Mouse (Mus musculus) MEL-GATA-1-ER (cell line): Measurements from ENCODE around the gene Gfpt2.
A peak's percentile ranks its signal among the peaks of the same experiment; 100 is the strongest.

ENCODE experiments used
- DNase-seq: peaks from one replicate; pipeline ENCODE4 v3.0.0-alpha.2; 2012; ENCODE audit warnings: low read depth; ENCODE audit errors: extremely low read depth

Gfpt2 gene

DNA sequence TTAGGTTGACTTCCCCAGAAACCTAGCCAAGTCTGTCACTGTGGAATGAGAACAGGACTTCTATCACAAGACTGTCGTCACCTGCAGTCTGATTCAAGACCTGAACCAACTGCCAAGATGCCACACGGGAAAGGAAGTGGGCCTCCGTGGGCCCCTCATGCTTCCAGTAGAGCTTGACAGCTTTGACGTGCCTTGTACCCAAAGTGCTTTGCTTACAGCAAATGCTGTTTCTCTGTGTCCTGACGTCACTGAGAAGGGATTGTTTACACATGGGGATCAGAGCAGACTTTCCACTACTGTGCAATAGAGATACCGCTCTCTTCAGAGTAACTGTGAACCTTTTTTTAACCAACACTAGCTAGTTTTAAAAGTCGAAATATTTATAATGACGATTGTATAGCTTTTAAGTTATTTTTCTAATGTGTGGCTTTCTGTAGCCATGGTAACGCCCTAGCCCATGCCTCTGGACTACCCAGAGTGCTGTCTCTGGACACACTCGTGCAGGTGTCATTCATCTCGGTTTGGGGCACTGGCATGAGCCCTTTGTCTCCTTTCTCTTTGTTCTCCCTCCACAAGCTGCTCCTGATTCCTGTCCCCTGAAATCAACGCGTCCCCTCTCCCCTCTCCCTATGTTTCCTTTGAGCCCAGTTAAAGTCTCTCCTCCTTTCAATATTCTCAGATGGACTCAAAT lies 43.9 kb downstream of the Gfpt2 start:
- no peak for DNase-seq

- DNase-seq, result no peak
Observed at GRCm38 (mm10) chr11:49840666-49841065, 46.7 kb downstream of the Gfpt2 start.

- DNase-seq, result no peak
Observed at GRCm38 (mm10) chr11:49841886-49842285, 47.9 kb downstream of the Gfpt2 start.

DNA sequence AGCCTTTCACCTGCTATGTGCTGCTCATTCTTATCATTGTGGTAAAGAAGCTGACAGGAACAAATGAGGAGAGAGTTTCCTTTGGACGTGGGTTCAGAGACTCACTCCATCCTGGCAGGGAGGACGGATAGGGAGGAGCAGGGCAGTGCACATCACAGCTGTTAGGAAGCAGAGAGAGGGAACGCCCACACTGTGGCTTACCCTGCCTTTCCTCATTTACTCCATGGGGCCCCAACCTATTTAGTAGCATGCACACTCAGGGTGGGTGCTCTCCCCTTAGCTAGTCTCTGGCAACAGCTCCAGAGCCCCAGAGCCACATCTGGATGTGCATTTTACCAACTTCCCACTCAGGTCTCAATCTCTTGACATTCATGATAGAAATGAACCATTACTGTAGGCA lies 48.7 kb downstream of the Gfpt2 start:
- DNase-seq, result no peak

- DNase-seq, result no peak
Observed at GRCm38 (mm10) chr11:49844311-49844710, 50.3 kb downstream of the Gfpt2 start.

DNA sequence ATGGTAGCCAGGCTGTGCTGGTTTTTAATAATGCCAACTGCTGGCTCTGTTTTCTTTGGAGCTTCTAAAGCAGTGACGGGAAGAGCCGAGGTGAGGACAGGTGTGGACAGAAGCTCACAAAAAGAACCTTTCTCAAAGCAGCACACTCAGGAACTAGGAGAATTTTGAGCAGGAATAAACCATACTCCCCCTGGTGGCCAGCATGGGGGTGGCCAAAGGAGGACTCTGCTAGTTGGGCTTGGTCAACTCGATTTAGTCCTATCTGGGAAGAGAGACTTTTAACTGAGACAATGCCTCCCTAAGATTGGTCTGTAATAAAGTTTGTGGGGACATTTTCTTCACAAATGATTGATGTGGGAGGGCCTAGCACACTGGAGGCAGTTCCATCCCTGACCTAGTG lies 51.0 kb downstream of the Gfpt2 start:
- DNase-seq, result peak; percentile 47

DNA sequence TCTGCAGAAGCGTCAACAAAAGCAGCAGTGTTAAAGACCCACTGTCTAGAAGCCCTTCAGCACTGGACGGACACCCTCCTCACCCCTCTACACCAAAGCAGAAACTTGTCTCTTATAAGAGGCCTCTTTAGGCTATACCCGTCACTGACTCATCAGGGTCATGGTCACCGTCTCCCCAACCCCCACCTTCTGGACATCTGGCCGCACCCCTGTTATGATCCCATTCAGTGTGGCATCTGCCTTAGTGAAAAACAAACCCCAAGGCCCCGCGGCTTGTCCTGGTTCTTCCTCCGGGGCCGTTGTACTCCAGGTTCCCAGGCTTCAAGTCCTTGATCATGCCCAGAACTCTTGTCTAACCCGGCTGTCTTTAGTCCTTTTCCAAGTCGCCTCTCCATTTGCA lies 52.0 kb downstream of the Gfpt2 start:
- DNase-seq, result no peak

GRCm38 (mm10) chr11:49846401-49847070 lies 52.6 kb downstream of the Gfpt2 start, which contains the start of gene Mapk9:
Gene Mapk9 (plus strand): TSS chr11:49846751.
- DNase-seq, result peak; percentile 90

DNA sequence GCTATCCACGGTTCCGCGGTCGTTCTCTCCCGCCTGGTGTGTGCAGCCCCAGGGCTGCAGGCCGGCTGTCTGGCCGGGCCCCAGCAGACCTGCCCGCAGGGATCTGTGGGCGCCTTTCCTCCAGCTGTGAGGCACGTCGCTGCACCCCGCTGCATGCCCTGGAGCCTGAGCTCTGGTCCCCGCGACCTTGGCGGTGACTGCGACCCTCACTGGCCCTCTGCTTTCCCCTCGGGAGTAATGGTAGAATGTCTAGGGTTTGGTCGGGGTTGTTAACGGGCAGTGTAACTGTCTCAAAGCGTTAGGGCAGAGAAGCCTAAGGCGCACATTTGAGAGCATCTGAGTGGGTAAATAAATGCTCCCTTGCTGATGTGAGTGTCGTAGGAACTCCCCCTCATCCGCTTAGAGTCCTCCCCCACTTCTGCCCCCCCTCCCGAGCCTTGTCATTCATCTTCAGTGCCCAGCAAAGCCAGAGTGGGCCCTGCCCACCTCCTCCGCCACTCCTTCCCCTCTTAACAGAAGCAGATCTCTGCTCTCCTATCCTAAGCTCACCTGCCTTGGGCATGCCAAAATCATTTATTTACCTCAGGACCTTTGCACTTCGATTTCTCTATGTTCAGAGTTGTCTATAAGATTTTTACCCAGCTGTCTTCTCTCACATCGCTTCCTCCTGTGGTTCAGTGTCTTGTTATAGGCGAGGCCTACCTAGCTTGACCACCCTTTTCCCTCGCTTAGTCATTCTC lies 53.3 kb downstream of the Gfpt2 start:
- DNase-seq, result peak; percentile 22

DNA sequence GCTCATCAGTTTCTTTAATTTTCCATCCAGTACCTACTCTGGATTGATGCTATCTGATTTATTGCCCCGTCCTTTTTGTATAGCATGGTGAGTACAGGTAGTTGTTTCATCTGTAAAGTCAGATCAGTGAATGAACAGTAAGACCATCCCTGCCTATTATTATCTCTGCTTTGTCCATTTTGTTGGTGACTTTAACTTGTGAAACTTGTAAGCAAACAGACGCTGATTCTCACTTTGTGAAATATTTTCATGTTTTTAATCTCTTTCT lies 53.8 kb downstream of the Gfpt2 start:
- DNase-seq, result peak; percentile 23

DNA sequence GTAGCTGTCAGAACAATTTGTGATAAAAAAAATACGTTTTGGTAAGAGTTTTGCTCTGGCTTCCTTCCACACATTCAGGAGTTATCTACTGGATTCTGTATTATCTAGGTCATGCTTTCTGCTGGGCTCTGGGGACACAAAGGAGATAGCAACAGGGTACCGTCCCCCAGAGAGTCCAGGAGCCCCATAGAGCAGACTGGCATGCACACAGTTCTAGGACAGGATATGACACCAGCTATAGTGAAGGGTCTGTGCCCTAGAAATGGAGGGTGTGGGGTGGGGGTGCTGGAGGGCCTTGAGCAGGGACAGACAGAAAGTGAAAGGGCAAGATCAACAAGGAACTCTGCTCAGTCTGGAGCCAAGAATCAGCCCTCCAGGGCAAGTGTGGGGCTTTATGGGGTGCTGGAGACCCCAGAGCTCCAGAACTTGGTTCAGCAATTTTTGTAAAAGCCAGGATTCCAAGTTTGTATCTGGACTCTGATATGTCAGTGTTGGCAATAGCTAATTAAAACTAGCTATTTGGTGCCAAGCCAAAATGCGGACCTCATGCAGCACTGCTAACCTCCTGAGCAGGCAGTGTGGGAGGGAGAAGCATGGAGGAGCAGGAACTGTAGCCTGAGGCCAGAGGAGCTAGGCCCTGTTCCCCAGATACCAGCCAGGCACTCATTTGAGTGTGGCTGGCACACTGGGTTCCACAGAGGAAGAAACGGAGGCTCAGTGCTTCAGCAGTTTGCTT lies 54.3 kb downstream of the Gfpt2 start:
- DNase-seq, result peak; percentile 28

DNA sequence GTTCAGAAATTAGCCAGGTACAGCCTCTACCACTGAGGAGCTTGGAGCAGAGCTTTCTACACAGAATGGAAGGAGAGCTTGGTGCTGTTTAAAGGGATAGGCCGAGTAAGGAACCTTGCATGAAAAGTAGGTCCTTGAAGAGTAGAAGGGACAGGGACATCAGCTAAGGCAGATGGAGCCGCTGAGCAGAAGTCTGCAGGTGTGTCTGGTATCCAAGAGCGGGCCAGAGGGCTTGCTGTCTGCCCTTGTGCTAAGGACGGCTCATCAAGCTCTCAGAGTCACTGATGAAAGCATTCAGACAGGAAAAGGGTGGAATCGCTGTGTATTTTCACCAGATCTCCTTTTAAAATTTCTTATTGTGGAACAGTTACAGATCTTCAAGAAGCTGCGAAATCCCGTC lies 56.4 kb downstream of the Gfpt2 start:
- DNase-seq, result no peak

DNA sequence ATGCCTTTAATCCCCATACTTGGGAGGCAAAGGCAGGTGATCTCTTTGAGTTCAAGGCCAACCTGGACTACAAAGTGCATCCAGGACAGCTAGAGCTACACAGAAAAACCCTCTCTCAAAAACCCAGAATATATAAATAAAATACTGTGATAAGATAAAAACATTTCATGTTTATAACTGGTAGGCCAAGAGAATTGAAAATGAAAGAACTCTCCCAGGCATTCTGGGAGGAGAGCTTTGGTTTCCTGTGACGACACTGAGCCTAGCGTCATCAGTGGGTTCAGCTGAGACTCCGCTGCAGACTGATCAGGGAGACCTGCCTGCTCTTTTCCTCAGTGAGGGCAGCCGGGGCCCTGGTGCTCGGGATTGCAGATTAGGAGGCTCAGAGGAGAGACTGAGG lies 61.2 kb downstream of the Gfpt2 start:
- DNase-seq, result no peak

DNA sequence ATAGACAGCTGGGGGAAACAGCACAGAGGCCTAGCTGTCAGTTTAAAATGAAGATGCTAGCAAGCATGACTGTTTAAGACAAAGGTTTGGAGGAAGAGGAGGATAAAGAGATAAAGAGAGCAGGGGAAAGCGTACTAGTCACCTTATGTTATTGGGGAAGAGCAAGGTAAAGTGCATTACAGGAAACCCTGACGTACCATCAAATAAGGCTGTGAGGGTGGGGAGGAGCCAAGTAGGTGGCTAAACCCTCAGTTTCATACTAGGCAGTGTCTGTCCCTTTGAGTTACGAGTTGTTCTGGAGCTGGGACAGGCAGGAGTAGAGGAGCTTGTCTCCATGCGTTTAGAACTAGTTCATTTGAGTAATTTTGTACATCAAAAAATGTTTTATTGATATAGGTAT lies 67.2 kb downstream of the Gfpt2 start:
- DNase-seq, result no peak

DNA sequence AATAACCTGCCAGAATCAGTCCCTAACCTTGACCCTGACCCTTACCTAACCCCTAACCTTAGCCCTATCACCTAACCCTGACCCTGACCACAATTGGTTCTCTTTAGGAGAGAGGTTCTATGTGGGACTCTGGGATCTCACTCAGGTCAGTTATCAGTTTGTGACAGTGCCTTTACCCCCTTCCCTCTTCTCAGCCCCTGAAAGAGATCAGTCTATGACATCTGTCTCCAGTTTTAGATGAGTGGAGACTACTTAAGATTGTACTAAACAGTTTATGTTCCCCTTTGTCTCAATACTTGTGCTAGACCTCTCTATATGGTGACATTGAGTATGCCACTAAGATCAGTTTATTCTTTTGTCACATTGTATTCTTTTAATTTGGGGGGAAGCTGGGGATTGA lies 69.9 kb downstream of the Gfpt2 start:
- peak; percentile 63 for DNase-seq

GRCm38 (mm10) chr11:49867320-49867719 lies 73.3 kb downstream of the Gfpt2 start:
- DNase-seq, result no peak

DNA sequence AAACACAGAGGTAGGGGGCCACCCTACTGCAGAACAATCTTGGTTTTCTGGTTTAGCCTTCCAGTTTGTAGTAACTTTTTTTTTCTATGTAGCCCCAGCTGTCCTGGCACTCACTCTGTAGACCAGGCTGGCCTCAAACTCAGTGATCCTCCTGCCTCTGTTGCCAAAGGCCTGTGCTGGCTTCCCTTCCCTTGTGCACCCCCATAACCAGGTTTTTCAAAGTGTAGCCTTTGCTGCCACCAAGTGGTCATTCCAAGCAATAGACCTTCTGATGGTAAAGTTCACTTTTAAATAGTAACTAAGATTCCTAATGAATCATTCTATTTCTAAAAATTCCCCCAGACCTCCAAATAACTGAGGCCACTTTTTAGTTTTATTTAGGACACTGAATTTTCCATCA lies 75.8 kb downstream of the Gfpt2 start:
- DNase-seq, result peak; percentile 49

GRCm38 (mm10) chr11:49871914-49872313 lies 77.9 kb downstream of the Gfpt2 start:
- peak; percentile 43 for DNase-seq

- peak; percentile 56 for DNase-seq
Observed at GRCm38 (mm10) chr11:49872779-49873178, 78.8 kb downstream of the Gfpt2 start.

GRCm38 (mm10) chr11:49876948-49877817 lies 83.2 kb downstream of the Gfpt2 start:
- DNase-seq, result peak; percentile 67
